Mouse (Mus musculus) MN1 (cell line): ENCODE results near the gene Sphk2.
"Not testable (repeated sequence)": the region's sequence is repeated elsewhere in the genome, so short reads cannot be mapped to it uniquely, and the experiment has no call there.

ENCODE experiments used
- DNase-seq: peaks from one replicate; pipeline ENCODE4 v3.0.0-alpha.2; 2016; ENCODE audit warnings: low spot score

Sphk2 gene

GRCm38 (mm10) chr7:45693921-45694591 is 23.7 kb downstream of the Sphk2 start, which contains the start of gene Sec1:
Gene Sec1 (minus strand): TSS chr7:45694402.
- DNase-seq = no peak

GRCm38 (mm10) chr7:45692364-45692763 is 25.4 kb downstream of the Sphk2 start:
- no peak for DNase-seq

- no peak for DNase-seq
These were observed 28.0 kb downstream of the Sphk2 start for GRCm38 (mm10) chr7:45689800-45690199.

- DNase-seq = no peak
These were observed 28.7 kb downstream of the Sphk2 start for GRCm38 (mm10) chr7:45689099-45689498.

GRCm38 (mm10) chr7:45686841-45687240 is 31.0 kb downstream of the Sphk2 start:
- DNase-seq = no peak

- DNase-seq = no peak
These were observed 32.0 kb downstream of the Sphk2 start for GRCm38 (mm10) chr7:45685811-45686210.

- no peak for DNase-seq
These were observed 34.3 kb downstream of the Sphk2 start, which contains the start of gene Ntn5 for GRCm38 (mm10) chr7:45683396-45684050. Gene Ntn5 (plus strand): TSS chr7:45684022.

GRCm38 (mm10) chr7:45682144-45683126 is 35.4 kb downstream of the Sphk2 start:
- peak; percentile 88 for DNase-seq

GRCm38 (mm10) chr7:45681046-45681736 is 36.6 kb downstream of the Sphk2 start:
- DNase-seq = no peak

- peak; percentile 49 for DNase-seq
These were observed 37.7 kb downstream of the Sphk2 start for GRCm38 (mm10) chr7:45679966-45680621.

- DNase-seq = no peak
These were observed 39.3 kb downstream of the Sphk2 start for GRCm38 (mm10) chr7:45678513-45678912.

GRCm38 (mm10) chr7:45677627-45678295 is 40.0 kb downstream of the Sphk2 start:
- DNase-seq = no peak

- DNase-seq = no peak
These were observed 48.9 kb downstream of the Sphk2 start for GRCm38 (mm10) chr7:45668921-45669320.

- DNase-seq = no peak
These were observed 50.0 kb downstream of the Sphk2 start for GRCm38 (mm10) chr7:45667761-45668160.

GRCm38 (mm10) chr7:45666161-45666560 is 51.6 kb downstream of the Sphk2 start, which contains the start of gene Fut2:
Gene Fut2 (minus strand): TSS chr7:45666394.
- DNase-seq = no peak

- no peak for DNase-seq
These were observed 52.3 kb downstream of the Sphk2 start for GRCm38 (mm10) chr7:45665303-45666138.

- not testable (repeated sequence) for DNase-seq
These were observed 56.1 kb downstream of the Sphk2 start for GRCm38 (mm10) chr7:45661702-45662101.

- no peak for DNase-seq
These were observed 56.9 kb downstream of the Sphk2 start for GRCm38 (mm10) chr7:45660746-45661478.
